In genomic region chr2:3570186-3570585, GRCm38 (mm10) we compare ENCODE assay signal across 8 mouse cellular contexts. TPM values are rescaled to one million over a fixed set of nuclear protein-coding genes. Genes with fewer than 3 reads are reported as not detected.
DNase-seq lines count a peak whose midpoint lies in the region; ATAC-seq and TF ChIP-seq lines count a peak whose summit lies in the region.

Gene Fam107b (plus strand): TSS chr2:3570488.

- H3K9me3 ChIP-seq in midbrain, embryonic 13.5 days: no peaks in the 10 kb centered on the region

- DNase-seq in cerebellum, postnatal 10 days: peak; percentile 80 to 87
- DNase-seq in cerebellum, adult 9-11 months: no peak
- no peak for DNase-seq in testis, postnatal 14 days (ENCODE audit: low spot score)
- DNase-seq in embryo, embryonic 11 days: no peak
- no peak for DNase-seq in embryo, embryonic 10.5 days (ENCODE audit: low spot score)

- no peak for TF ChIP-seq CTCF in testis, adult 2 months (IDR thresholded peaks at IDR 0.05; ENCODE audit: control insufficient read depth, insufficient read depth, insufficient replicate concordance, low read depth, low read length)

- H3K36me3 ChIP-seq in testis, adult 2 months (ENCODE audit: control insufficient read depth, insufficient read depth, low read length): no peaks in the 10 kb centered on the region
- H3K36me3 ChIP-seq in midbrain, embryonic 13.5 days: no peaks in the 10 kb centered on the region

- WGBS in midbrain, embryonic 13.5 days: 75% methylated on average over 12 of the region's 12 CpGs

- H3K4me3 ChIP-seq in testis, adult 2 months (ENCODE audit: control insufficient read depth, low read depth, low read length): no peak within 1 kb of the TSS
- no peak within 1 kb of the TSS for H3K4me3 ChIP-seq in midbrain, embryonic 13.5 days (replicated peaks)

- H3K27me3 ChIP-seq in testis, adult 2 months (ENCODE audit: control insufficient read depth, insufficient read depth, low read length): no peaks in the 10 kb centered on the region
- no peaks in the 10 kb centered on the region for H3K27me3 ChIP-seq in midbrain, embryonic 13.5 days

- H3K9ac ChIP-seq in midbrain, embryonic 13.5 days (replicated peaks): no peak within 1 kb of the TSS

- ATAC-seq in inflammation-experienced regulatory T-cells, adult 6 months: no peak
- ATAC-seq in midbrain, embryonic 13.5 days: no peak

- H3K4me1 ChIP-seq in testis, adult 2 months (ENCODE audit: control insufficient read depth, insufficient read depth, low read length): peaks cover 4% of the 10 kb centered on the region
- no peaks in the 10 kb centered on the region for H3K4me1 ChIP-seq in midbrain, embryonic 13.5 days (replicated peaks)

- no peak within 1 kb of the TSS for H3K4me2 ChIP-seq in midbrain, embryonic 13.5 days (replicated peaks)

- no peak within 1 kb of the TSS for H3K27ac ChIP-seq in testis, adult 2 months (ENCODE audit: control insufficient read depth, insufficient read depth, low read depth, low read length)
- no peak within 1 kb of the TSS for H3K27ac ChIP-seq in midbrain, embryonic 13.5 days

- TF ChIP-seq POLR2A in testis, adult 2 months (IDR thresholded peaks at IDR 0.05; ENCODE audit: control insufficient read depth, low read depth, low read length): no peak

RNA-seq across cellular contexts. Expression of gene Fam107b, which starts in this region (rescaled TPM):
- 75.0 and 75.1 TPM in 2 replicates for polyA plus RNA-seq in testis, adult 2 months (2012; rRNA removed)
- 100 to 1,000 TPM; 193 to 316 (median 202) TPM for polyA plus RNA-seq in inflammation-experienced regulatory T-cells, adult 6 months (2017; shearing (Covaris generic))
- polyA plus RNA-seq in midbrain, embryonic 13.5 days (2015; fragmentation: Nextera tagmentation; extraction: Ambion mirVana): 39.1 and 39.4 TPM in 2 replicates

Comparison
In these comparisons a context has a peak if more than half of its experiments do, and no peak if none do; other contexts are left out.
1. DNase-seq: peak in cerebellum, postnatal 10 days (2 of 2); none in cerebellum, adult 9-11 months (single experiment), testis, postnatal 14 days (single experiment), embryo, embryonic 11 days (single experiment) and embryo, embryonic 10.5 days (single experiment).